Mouse (Mus musculus) c-Kit-positive CD71-positive TER-119-positive erythroid progenitor cells, embryonic 14.5 days (primary cell): ENCODE data around the gene Ubtd1.

Experiments
- DNase-seq: peaks from one replicate; pipeline ENCODE4 v3.0.0-alpha.2; 2013; ENCODE audit warnings: low spot score

Gene Ubtd1

DNA sequence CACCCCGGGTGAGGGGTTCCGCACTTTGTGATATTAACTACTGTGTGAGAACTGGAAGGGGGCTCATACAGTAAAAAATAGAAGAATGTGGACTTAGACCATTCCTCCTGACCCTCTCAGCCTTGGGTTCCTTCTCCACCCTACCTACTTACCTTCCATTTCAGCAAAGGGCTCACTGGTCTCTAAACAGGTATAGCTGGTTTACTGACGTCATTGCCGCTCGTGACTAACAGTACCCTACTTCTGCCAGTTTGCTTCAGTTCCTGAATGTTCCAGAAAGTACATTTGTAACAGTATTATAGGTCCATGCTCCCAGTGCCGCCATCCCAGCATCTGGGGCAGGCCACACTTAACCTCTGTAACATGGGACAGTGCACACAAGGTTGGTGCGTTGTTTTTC, 12.5 kb downstream of the Ubtd1 start:
- DNase-seq = no peak

DNA sequence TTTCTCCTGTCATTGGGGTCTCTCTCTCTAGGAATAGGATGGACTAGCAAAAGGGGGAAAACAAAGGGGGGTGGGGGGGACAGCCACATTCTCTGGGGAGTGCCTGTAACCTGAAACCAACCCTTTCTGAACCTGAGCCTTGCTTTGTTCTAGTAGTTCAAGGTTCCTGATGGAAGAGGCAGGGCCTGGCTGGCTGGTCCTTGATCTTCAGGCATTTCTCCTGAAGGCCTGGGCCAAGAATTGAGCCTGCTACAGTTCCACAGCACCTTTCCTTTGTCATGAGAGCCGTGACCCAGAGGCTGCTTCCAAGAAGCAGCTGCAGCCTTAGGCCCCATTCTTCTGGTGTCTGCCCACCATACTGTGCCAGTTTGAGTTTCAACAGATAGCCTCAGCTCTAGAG, 13.9 kb downstream of the Ubtd1 start:
- no peak for DNase-seq

DNA sequence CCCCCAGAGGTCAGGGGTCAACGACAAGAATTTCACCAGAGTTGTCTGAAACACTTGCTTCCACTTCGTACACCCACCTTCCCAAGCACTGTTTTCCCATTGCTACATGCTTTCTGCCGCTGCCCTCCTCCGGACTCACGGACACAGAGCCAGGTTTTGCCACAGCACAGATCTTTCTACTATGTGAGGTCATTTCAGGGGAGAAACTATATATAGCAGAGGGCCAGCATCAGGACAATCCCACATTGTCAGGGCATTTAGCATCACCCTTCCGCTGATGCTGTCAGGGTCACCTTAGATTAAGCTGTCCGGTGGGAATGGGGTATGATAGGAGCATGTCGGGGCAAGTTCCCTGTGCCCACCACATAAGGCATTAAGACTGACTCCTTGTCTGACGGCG, 15.5 kb downstream of the Ubtd1 start:
- no peak for DNase-seq

DNA sequence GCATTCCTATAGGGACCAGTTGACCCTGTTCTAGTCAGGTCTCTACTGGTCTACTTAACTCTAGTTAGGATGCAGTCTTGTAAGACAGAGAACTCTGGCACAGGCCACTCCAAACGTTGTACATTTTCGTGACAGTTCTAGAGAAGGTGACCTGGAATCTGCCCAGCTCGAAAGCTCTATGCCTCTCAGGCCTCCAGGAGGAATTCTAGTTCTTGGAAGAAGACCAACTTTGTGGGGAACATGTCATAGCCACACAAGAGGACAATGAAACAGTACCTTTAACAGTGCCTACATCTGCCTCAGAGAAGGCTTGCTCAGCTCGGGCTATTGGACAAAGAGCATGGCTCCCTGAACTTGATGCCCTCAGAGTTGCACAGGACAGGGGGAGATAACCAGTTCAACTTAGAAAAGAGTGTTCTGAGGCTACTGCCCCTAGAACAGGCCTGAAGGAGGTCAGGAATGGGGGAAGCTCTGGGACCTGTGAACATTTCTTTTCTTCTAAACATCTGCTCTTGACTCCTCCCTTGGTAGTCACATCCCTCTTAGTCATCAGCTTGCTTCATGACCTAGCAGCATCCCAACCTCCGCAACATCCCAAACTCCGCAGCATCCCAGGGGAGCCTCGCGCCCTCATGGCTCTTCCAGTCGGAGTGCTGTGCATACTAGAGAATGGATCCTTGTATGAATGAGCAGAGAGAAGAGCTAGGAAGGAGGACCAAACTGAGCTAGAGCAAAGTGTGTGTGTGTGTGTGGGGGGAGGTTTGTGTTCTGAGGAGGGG, 17.4 kb downstream of the Ubtd1 start:
- no peak for DNase-seq

DNA sequence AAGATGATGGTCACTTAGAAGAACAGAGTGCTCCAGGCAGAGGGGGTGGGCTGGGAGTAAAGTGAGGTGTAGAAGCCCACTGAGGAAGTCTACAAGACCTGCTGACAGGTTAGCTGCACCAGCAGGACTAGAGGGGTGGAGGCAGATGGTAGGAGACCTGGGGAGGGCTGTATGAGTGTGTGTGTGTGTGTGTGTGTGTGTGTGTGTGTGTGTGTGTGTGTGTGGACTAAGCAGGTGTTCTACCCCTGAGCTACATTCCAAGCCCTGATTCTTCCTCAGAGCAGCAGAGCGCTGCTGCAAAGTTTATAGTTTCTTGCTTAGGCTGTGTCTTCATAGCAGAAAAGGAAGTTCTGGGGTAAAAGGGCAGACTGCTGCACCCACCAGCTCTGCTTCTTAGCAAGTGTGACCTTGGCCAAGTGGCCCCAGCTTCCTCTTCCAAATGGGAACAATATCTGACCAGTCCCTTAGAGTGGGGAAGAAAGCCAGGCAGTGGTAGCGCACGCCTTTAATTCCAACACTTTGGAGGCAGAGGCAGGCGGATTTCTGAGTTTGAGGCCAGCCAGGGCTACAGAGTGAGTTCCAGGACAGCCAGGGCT, 18.2 kb downstream of the Ubtd1 start:
- no peak for DNase-seq

DNA sequence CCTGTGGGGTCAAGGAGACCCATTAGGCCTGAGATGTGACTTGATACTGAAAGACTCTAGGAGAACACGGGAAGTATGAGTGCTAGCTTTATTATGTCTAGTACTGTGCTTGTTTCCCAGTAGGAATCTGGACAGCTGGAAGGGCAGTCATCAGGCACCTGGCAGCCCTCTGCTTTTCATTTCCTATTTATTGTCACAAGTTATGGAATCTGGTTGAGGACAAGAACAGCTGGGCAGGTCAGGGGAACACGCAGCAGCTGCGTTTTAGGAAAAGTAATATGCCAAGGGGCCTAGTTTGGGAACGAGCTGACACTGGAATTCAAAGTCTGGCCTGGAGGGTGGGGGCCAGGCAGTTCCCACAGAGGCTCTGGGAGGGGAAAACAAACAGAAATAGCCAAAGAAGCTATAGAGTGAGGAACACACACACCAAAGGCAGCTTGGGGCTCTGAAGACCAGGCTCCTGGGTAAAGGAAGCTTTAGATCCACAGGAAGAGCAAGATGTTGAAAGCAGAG, 18.9 kb downstream of the Ubtd1 start:
- DNase-seq = no peak

DNA sequence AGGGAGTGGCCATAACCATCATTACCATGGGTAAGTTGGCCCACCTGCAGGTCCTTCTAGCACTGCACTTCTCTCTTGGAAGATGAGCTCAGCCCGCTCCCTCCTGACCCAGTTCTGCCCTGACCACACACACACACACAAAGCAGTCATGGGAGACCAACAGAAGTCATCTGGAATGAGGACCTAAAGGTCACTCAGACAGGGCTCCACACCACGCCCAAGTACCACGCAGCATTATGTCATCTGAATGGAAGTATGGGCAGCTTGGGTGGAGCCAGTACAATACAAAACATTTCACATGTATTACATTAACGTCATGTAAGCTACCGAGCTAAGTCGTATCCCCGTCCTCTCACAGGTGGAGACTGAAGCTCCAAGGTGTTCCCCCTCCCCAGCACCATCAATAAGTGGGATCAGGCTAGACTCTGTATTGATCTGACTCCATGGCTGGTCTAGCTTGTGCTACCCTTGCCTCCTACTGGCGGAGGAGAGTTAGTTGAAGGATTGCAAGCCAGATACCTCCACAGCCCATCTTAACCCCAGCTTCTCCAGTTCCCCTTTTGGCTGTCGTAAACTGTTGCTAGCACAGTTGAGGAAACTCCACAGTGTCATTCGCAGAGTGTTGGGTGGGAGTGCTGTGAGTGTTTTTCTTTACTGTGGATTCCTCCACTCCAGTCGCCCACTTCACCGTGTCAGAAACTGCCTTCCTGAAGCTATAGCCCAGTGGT, 19.9 kb downstream of the Ubtd1 start:
- DNase-seq = no peak

DNA sequence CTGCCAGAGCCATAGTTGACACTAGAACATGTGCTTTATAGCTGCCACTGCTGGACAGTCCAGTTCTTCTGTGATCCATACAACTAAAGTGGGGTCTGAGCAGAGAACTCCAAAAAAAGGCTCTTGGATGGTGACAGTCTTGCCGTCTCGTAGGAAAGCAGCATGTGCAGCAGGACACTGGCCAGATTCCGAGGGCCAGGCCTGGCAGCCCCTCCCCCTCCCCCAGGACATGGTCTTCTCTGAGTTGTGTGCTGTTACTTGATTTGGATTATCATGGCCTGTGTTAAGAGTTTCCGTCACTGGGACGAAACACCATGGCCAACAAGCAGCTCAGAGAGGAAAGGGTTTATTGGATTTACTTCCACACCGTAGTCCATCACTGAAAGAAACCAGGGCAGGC, 22.7 kb downstream of the Ubtd1 start:
- DNase-seq = no peak

DNA sequence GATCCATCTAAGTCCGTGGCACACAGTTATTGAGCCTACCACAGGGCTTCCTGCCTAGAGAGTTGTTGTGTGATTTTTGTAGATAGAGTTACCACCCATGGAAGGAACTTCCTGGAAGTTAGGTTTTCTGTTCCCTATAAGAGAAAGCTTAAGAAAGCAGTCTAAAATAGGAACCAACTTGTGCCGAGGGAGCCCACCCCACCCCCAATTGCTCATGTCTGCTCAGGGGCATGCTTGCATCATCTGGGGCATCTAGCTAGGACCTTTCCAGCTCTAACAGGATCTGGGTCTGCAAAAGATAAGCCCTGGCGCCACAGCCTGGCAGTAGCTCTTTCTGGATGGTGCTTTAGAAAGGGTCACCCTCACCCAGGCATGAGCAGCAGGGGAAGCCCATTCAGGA, 24.1 kb downstream of the Ubtd1 start:
- no peak for DNase-seq

DNA sequence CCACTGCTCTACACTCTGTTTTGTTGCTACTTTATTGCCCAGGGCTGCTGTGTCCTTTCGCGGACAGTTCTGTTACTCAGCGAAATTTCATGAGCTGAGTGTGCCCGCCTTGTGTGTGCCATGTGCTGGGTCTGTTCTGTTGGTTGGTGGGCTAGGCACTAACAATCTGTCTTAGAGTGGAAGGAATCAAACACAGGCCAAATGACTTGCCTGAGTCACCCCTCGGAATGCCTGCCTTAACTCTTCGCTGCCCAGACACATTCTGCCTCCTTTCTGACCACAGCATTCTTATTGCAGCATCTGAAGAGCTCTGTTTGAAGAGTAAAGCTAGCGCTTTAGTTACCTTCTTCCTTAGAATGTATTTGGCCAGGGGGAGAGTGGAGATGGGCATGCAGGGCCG, 25.0 kb downstream of the Ubtd1 start:
- no peak for DNase-seq

DNA sequence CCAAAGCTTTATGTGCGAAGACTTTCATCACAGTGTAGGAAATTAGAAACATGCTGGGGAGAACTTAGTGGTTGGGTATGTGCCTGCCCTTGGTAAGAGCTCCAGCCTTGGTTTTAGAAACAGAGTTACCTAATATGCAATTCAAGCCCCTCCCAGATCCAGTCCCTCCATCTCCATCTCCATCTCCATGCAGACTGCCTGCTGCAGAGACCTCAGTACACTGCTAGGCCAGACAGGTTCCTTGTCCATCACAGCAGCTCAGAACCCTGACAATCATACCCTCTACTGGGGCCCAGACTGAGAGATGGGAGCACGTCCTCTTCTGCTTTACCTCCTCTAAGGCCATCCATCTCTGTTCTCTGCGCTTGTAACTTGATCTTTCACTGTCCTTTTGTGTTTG, 27.0 kb downstream of the Ubtd1 start:
- DNase-seq = no peak

DNA sequence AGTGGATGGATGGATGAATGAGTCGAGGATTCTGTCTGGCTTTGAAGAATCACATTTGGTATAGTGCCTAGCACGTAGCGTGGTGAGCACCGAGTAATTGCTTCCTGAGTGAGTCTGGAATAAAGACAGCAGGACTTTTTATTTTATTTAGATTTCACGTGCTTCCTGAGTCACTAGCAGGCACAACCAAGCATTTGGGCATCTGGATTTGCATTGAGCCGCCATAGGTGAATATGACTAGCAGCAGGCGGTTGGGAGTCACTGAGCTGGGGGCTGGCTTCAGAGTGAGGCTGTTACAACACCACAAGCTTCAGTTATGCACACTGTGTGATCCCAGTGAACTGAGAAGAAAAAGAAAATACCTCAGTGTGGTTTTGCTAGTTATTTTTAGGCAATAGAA, 27.5 kb downstream of the Ubtd1 start:
- no peak for DNase-seq

DNA sequence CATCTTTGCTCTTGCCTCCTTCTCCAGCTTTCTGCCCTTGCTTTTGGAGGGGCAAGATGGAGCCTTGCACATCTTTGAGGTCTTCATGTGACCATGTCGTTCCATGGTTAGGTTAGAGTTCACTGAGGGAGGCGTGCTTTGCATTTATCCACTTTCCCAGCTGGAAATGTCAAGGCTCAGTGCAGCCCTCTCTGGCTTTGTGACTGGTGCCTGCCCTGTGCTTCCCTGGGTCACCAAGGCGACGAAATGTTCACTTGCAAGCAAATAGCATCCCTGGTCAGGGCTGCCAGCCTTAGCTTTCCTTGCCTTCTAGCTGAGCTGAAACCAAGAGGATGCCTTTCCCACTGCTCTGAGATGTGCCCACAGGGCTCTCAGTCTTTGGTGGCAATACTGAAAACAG, 28.9 kb downstream of the Ubtd1 start:
- no peak for DNase-seq

DNA sequence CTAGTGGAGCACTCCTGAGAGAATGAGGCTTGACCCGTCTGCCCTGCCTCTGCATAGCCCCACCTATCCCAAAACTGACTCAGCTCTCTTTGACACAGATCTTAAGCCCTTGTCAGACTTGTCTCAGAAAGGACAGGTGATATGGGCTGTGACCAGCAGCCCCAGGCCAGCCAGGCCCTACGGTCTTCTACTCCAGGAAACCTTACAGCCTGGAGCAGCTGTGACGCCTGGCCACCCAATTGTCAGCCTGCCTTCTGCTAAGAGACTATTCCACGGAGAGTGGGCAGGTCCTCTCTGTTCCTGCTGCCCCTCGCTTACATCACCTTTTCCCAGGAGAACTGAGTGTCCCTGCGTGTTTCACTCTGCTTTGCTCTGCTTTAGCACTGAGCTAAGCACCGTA, 29.6 kb downstream of the Ubtd1 start:
- no peak for DNase-seq

DNA sequence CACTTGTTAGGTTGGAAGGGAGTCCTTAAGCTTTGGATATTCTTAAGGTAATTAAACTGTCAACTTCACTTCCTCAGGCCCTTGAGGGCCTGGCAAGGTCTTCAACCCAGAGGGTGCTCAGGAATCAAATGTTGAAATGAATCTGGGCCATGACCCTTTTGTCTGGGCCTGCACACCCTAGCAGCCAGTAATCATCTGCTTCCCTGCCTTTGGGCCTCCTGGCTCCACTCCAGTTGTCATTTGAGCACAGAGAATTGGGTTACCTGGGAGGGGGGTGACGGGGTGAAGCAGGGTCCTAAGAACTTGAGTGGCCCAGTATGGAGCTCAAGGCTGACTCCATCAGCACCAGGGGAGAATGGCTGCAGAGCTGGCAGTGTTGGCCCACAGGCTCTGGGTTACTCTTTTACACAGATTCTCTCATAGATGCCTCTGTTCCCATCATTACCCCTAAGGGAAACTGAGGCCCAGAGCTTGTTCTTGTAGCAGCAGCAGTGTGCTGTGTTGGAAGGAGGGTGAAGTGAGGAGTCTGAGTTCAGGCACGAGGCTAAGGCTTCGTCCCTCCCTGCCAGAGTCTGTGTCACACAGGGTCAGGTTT, 32.8 kb downstream of the Ubtd1 start:
- no peak for DNase-seq

DNA sequence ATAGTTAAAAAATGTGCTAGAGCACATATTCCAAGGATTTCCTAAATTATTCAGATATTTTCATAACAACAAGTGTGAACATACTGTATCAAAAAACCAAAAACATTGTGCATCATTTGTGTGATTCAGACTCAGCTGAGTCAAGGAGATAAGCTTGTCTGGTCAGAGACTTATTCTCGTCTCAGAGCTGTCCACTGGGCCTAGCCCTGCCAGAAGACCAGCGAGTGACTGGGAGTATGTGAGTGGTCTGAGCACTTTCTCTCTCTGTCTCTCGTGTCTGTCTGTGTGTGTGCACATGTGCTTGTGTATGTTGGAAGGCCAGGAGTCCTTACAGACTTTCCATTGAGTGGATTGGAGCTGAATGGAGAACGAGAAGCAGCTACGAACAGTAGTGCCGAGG, 33.4 kb downstream of the Ubtd1 start:
- no peak for DNase-seq

DNA sequence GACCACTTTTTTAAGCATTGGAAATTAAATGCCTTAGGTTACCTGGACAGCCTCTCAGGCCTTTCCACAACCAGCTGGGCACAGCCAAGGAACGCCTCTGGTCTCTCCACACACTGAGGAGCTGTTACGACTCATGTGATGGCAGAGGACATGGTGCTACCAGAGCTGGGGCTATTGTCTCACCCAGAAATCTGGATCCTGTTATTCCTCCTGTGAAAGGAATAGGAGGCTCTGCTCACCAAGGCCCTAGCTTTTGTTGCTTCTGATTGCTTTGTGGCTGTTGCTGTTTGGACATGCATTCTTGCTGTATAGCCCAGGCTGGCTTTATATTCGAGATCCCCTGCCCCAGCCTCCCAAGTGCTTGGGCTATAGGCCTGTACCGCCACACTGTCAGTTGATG, 34.7 kb downstream of the Ubtd1 start:
- DNase-seq = no peak

DNA sequence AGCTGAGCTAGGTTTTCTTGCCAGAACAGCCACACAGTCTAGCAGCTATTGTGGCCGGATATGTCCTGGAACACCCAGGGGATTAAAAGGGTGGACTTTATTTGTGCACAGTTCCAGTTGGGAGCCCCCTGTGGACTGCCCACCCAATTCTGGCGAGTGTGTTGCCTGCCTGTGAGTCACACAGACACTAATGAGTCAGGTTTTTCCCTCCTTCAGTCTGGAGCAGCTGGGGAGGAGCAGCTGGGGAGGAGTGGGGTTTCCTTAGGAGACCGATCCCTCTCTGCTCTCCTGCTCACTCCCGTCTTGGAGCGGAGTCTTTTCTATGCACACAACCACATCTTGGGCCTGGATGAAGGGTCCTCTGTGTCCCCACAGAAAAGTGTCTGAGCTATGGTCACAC, 35.3 kb downstream of the Ubtd1 start:
- no peak for DNase-seq

DNA sequence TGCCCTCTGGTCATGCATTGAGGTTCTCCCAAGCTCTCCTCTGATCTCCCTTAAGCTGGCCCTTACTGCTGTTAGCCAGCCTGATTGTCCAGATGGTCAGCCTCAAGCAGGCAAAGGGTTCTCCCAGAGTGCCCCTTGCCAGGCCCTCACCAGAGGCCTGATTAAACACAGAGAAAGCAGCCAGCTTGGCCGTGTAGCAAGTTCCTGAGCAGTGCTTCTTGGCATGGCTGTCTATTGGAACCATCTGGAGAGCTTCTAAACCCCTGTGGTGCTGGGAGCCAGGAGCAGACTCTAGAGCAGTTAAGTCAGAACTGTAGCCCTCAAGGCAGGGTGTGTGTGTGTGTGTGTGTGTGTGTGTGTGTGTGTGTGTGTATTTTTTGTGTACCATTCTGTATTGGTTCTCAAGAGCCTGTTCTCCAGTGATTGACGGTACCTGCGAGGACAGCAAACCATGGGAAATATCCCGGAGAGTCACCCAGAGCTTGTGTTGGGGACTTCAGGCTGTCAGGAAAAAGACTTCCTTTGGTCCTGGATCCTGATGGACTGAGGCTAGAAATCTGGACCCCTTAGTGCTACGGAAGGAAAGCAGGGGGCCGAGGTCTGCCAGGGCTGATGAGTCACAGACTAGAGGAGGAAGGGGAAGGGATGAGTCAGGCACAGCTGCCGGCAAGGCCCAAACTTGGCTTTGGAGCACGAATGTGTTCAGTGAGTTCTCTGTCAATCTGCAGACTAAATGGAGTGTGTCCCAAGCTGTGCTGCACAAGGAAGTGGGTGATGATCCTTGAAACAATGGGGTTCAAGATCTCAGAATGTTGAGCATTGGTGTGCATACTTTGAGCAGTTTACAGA, 36.1 kb downstream of the Ubtd1 start:
- no peak for DNase-seq

DNA sequence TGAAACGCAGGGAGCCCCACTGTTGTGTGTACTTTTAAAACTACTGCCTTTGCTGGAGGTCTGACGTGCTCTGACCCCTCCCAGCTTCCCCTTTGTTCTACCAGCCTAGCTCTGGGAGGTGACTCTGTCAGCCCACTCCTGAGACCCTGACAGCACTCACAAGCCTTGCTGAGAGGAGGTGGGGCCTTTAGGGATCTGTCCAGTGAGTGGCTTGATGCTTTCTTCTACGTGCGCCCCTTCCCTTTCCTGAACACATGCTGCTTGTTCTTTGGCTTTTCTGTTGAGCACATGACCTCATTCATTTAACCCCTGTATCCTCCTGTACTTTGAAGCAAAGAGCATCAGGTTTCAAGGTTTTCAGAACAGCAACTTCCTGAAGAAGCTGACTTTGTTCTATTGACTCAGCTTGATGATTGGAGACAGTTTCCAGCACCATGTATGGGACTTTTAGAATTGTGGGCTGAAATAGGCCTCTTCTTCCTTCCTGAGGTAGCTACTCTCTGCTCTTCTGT, 37.5 kb downstream of the Ubtd1 start:
- no peak for DNase-seq

DNA sequence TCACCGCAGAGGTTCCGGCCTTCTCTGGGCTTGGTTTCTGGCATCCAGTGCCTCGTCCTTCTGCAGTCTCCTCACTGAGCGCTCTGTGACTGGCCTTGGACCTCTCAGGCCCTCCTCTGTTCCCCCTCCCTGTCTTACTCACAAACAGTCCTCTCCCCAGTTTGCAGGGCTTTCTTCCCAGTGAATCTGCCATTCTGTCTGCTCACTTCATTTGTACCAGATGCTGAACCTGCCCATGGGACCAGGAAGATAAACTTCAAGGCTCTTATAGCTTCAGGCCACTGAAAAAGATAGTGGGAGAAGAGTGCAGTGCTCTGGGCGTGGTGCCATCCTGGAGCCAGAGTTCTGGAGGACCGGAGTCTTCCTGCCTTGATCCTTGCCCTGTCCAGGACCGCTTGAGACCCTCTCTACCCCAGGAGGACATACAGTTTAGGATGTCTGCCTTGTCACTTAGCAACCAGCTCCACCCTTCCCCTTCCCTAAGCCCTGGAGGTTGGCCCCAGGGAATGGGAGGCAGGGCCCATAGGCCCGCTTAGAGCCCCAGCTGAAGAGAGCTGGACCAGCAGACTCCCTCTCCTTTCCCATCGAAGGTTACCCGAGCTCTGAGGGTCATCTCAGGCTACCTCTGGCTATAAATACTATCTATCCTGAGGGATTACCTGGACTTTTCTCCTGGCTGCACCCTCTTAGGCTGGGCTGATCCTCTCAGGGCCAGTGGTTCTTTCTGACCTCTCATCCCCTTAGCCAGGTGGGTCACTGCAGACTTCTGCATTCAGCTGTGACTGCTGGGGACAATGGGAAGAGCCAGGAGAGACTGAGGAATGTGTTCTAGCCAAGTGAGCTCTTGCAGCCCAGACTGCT, 40.3 kb downstream of the Ubtd1 start:
- DNase-seq = no peak
